Mouse (Mus musculus): ENCODE results near the gene Ttll2.
"Not testable (repeated sequence)": the region's sequence is repeated elsewhere in the genome, so short reads cannot be mapped to it uniquely, and the experiment has no call there.

Gene Ttll2

DNA sequence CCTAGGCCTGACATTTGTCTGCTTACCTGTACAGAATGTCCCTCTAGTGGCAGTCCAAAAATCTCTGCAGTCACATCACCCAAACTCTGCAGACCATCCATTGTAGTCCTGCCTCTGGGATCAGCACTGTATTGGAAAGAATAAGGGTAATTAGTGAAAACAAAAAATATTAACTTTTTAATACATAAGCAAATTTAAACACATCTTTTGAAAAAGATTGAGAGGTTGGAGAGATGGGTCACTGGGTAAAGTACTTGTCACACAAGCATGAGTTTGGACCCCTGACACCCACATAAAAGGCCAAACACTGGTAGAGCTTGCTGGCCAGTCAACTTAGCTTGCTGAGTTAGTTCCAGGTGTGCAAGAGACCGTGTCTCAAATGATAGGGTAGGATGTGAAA lies at the start of gene Ttll2:
TSS of gene Ttll2 (minus strand) at position 101 of the 400 bp plus-strand sequence.
- DNase-seq (ENCODE audit: low spot score), result not testable (repeated sequence)

DNA sequence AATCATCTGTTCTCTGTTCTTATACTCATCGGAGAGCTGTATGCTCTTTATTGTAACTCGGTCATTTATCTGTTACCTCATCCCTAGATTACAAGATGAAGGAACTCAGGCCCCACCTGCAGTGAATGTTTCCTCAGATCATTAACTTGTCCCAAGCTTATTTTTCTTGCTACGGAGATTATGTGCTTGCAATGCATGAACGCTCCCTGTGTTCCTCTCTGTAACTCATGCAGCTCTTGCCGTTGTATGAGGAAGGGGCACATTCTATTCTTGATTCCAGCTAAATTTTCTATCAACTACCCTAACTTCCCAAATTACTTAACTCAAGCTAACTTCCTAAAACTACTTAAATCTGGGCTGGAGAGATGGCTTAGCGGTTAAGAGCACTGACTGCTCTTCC lies 47.3 kb upstream of the Ttll2 start:
- DNase-seq (ENCODE audit: low spot score), result not testable (repeated sequence)

DNA sequence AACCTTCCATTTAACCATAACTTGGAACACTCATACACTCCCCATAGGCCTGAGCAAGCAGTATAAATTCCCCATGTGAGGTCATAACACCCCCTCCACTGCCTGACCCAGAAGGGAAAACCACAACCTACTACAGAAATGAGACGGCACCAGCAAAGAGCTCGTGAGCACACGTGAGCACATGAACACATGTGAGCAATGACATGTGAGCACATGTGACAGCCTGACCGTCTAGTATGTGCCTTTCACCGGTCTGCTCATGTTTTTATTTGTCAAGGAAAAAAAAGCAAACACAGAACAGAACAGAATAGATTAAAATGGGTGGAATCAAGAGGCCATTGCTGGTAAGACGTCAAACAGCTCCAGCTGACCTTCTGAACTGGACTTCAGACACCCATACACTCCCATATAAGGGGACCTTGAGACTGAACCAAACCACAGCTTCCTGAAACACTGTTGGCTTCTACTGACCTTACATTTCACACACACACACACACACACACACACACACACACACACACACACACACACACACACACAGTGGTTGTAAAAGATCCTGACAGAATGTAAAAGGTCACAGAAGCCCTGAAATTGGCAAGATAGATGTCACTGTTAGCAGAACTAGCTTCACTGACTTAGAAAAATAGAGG lies 45.8 kb upstream of the Ttll2 start:
- not testable (repeated sequence) for DNase-seq (ENCODE audit: low spot score)

DNA sequence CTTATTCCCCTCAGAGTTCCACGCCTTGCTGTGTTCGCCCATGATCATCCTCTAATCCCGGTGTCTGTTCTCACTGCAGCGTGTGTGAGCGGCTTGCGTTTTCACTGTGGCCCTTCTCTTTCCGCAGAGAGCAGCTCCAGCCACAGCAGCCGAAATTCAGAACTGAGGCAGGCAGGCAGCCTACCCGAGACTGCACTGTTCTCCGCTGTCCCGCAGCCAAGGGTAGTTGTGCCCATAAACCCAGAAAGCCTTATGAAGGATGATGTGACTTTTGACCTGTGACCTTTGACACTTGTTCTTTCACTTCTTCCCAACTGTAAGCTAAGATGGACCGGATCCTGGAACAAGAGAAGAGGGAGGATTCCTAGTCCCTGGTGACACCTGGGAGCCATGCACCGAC lies 44.6 kb upstream of the Ttll2 start:
- DNase-seq (ENCODE audit: low spot score), result not testable (repeated sequence)

DNA sequence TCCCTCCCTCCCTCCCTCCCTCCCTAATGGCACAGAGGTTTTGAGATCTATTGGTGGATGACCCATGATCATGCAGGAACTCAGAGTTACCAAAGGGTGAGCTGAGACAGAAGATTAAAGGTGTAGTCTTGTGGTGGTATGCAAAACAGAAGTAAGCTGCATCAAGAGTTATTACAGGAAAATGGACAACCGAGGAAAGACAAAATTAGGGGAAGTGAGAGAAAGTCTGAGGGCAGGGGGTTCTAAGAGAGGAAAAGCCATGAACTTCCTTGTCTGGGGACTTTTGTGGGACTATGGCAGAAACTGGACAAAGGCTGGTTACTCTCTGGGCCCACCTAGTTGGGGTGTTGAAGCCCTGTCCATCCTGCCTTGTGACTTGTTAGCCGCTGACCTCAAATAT lies 43.8 kb upstream of the Ttll2 start:
- not testable (repeated sequence) for DNase-seq (ENCODE audit: low spot score)

DNA sequence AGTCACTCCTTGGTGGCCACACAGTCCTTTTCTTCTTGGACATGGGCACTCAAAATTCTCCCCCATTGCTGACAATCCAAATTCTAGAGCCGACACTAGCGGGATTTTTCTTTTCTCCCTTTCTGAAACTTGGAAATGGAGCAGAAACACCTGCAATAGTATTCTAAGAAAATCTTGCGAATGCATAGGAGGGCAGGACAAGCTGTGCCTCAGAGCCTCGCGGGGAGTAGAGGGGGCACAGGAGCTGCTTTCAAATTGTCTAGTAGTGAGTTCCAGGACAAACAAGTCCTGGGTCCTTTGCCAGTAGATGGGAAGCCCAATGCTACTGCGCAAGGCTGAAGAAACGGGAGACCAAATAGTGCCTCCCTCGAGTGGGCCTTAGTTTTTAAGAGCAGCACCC lies 43.2 kb upstream of the Ttll2 start:
- DNase-seq (ENCODE audit: low spot score), result not testable (repeated sequence)

DNA sequence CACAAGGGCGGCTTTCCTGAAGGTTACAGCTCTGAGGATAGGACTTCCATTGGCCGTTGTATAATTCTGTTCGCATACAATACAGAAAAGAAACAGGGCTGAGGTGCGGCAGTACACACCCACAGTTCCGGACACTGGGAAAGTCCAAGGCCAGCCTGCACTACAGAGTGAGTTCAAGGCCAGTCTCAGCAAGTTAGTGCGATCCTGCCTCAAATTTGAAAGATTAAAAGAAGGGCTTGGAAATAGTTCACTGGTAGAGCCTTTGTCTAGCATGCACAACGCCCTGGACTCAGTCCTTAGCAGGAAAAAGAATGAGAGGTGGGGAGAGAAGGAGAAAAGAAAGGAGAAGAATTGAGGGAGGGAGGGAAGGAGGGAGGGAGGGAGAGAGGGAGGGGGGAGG lies 42.6 kb upstream of the Ttll2 start:
- DNase-seq (ENCODE audit: low spot score), result not testable (repeated sequence)

DNA sequence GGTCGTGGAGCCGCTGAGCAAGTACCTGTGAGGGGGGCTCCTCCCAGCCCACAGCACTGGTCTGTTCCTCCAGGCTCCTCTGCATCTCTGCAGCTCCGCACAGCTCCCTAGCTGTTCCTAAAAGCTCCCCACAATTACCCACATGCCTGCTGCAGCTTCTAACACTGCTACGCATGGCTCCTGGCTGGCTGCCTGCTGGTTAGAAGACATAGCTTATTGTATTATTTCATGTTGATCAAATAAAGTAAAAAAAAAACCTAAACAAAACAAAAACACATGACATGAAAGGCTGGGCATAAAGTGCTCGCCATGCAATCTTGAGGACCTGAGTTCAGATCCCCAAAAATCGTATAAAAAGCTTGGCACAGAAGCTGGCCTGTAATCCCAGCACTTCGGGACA lies 37.4 kb upstream of the Ttll2 start:
- DNase-seq (ENCODE audit: low spot score), result not testable (repeated sequence)

DNA sequence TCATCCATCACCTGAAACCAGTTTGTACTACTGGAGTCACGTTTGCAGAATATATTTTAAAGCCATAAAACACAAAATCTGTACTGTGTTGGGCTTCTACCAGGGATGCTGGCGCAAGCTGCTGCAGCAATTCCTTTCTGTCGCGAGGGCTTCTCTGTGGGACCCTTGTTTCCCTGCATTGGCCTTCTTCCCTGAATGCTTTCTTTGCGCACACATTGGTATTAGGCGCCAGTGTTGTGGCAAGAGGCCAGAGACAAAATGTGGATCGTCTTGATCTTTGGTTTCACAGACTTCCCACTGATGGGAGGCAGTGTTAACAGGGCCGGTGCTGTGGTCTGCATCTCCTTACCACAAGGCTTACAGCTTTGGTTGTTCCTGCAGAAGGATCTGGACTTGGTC lies 36.5 kb upstream of the Ttll2 start:
- not testable (repeated sequence) for DNase-seq (ENCODE audit: low spot score)

DNA sequence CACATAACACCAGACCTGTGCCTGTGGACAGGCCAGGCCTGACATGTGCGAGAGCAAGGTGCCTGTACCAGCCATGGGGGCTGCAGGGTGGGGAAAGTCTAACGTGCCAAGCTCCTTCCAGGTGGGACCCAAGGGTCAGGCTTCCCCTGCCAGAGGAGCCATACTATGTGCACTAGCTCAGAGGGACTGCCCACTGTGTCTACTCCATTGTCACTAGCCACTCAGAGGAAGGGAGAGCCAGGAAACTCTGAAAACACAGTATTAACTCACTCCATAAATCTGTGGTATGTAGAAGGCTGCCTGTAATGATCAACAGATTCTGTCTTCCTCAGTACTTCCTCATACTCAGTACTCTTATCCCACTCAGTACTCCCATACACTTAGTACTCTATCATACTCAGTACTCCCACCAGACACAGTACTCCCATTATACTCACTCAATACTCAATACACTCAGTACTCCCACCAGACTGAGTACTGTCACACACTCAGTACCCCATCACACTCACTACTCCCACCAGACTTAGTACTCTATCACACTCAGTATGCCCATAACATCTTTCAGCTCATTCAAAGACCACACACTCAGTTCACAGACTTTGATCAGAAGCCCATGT lies 36.0 kb upstream of the Ttll2 start:
- DNase-seq (ENCODE audit: low spot score), result not testable (repeated sequence)

DNA sequence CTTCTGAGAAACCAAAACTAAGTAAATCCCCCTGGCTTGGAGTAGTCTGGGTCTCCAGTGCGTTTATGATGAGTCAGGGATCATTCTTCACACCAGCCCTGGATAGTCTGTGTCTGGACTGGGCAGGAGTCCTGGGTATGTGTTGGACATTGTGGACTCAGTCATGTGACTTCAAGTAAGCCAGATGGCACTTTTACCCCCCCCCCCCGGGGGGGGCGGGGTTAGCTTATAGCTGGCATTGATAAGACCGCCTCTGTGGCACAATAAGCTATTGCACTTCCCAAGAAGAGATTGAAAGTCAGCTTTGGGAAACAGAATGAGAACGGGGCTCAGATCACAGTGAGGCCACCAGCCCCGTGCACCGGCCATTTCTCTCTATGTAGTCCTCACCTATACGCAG lies 33.5 kb upstream of the Ttll2 start:
- DNase-seq (ENCODE audit: low spot score), result not testable (repeated sequence)

DNA sequence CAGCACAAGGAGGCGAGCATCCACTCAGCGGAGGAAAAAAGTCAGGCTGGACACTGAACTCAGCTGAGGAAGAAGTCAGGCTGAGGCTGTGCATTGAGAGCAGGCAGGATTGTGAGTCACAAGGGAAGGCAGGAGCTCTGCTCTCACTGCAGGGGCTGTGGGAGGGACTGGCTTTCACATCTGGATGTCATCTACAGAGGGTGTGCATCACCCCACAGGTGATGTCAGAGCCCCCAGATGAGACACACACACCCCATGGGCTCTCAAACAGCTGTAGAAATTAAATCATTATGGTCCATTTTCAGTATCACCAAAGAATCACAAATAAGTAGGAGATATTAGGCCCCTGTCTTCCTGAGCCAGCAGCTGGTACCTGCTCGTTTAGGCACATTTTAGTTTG lies 32.9 kb upstream of the Ttll2 start, which contains the start of gene Unc93a2:
TSS of gene Unc93a2 (minus strand) at position 101 of the 400 bp plus-strand sequence.
- not testable (repeated sequence) for DNase-seq (ENCODE audit: low spot score)

DNA sequence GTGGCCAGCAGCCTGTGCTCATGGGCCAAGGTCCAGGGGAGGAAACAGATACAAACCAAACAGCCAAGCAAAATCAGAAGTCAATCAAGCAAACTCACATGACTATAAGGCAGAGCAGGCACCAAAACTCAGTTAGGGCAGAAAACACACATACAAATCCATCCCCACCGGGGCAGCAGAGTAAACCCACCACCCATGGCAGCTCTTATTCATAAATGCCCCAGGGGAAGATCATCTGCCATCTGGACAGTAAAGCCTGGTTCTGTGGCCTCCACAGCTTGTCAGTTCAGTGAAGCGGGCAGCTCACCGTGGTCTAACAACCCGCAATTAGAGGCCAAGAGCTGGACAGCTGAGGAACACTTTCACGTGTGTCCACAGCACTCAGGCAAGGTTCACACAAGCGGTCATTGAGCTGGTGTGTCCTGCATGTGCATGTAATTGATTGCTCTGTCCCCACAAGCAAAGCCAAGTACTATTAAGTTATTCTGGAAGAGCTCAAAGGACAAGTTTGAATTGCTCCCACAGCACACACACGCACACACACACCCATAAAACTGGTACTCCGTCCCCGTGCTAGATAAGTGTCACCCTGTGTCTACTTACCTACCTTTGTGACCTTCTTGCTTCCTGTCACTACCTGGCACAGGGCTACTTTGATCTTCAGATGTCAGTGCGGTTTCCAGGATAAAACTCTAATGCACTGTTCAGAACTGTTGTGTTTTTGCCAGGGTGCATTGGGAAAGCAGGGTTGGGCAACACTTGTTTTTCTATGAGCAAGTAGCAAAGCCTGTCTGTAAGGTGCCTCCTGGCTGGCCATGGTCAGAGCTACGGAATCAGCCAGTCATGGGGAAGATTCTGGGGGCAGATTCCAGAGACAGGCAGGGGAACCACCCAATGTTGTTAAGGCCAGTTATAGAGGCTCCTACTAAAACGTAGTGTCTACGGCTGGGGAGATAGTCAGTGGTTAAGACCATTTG lies 31.0 kb upstream of the Ttll2 start:
- DNase-seq (ENCODE audit: low spot score), result not testable (repeated sequence)

DNA sequence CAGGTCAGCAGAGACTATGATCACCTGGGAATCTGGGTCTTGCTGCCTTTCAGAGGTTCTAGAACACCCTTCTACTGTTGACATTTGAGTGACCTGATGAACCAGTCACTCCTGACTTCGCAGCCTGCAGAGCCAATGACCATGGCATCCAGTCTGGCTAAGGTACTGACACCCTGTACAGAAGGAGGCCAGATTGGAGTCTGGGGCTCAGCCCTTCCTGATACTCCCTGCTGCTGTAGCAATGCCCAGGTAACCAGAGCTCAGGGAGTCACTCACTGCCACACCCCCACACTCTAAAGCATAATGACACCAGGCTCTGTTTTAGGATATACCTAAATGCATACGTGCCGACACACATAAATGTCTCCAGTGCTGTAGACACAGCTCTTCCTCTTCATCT lies 30.2 kb upstream of the Ttll2 start:
- DNase-seq (ENCODE audit: low spot score), result not testable (repeated sequence)

DNA sequence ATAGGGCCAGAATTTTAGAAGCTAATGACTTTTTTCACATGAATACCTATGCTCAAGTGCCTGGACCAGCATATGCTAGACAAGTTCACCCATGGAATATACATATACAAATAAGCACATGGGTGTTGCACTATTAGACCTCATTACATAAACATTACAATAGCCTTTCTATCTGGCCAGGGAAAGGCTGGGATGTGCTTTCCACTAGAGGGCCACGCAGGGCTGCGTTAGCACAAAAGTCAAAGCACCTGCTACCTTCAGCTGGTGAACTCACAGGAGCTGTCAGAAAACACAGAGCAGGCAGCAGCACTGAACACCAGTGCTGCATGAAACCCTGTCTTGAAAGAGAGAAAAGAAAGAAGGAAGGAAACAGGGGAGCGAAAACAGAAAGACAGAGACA lies 25.4 kb upstream of the Ttll2 start:
- not testable (repeated sequence) for DNase-seq (ENCODE audit: low spot score)

DNA sequence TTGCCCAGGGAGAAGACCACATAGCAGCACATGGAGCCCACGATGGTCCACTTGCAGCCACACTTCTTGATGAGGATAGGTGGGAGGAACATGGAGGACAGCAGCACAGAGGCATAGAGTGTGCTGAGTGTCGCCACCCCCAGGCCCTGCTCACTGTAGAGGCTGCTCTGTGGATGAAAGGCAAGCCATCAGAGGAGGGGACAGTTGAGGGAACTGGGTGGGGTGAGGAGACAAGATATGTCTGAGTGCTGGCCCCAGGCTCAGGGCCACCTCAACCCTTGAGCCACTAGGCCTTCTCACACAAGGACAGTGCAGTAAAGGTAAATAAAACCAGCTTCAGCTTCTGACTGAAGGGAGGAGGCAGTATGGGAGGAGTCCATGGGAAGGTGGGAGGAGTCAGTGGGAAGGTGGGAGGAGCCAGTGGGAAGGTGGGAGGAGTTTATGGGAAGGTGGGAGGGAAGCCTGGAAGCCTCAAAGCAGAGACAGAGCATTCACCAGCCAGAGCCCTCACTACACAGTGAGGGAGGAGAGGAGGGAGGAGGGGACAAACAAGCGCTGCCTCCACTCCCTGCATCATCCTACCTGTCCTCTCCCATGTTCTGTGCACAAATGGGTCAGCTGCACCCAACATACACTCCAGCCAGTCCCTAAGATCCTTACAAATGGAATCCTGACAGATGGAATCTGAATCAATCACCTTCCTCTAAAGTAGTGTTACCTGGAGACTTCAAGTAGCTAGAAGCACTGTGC lies 24.6 kb upstream of the Ttll2 start:
- DNase-seq (ENCODE audit: low spot score), result not testable (repeated sequence)

DNA sequence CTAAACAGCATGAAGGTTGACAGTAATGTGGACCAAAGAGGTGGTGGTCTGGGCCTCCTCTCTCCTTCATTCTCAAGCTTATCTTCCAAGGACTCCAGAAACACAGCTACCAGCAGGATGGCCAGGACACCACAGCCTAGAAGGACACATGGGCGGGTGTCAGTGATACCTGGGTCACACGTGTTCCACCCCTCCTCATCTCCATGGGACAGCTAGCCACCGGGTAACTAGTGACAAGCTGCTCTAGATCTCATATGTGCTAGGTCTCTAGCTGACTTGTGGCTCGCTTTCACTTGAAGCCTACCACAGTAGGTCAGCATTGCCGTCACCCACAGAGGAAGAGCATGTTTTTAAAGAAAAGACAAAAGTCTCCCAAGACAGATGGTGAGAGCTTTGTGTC lies 19.4 kb upstream of the Ttll2 start, which contains the start of gene Gm49630:
TSS of gene Gm49630 (minus strand) at position 101 of the 400 bp plus-strand sequence.
- not testable (repeated sequence) for DNase-seq (ENCODE audit: low spot score)

DNA sequence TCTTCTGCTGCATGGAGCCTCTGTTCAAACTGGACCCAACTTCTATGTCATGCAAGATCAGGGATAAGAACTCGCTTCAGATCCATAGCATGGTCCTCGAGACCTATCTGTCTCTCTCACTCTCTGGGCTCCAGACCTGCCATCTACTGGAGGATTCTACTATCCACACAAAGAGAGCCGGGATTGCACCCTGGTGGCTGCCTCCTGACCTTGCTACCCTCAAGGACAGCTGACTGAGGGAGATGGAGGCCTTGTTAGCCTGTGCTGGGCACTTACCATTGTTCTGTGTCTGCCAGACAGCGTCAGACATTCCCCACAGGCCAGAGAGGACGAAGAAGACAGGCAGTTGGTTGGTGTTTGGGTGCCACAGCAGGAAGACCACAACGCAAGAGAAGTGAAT lies 16.9 kb upstream of the Ttll2 start:
- not testable (repeated sequence) for DNase-seq (ENCODE audit: low spot score)

DNA sequence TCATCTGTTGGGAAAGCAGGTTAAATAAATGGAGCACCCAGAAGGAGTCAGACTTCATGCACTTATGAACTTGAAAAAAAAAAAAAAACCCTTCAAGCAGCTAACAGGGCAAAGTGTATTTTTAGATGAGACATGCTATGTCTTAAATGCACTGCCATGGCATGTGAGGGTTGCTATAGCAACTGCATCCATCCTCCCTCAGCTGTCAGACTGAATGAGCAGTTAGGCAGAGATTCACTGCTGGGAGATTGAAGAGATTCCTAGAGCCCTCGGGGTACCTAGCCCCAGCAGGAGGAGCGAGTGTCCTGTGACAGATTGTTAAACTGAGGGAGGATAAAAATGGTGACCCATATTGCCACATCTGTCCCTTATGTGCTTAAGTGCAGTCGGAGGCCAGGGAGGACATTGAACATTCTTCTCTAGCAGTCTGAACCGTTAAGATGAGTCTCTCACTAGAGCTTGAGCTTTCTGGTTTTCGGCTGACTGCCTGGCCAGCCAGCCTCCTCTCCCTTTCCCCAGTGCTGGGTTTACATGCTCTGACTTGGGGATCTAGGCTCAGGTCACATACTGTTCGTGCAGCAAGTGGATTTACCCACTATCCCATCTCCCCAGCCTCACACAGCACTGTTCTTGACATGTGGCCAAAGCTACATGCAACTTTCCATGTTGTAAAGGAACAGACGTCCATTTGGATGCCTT lies 14.3 kb upstream of the Ttll2 start:
- not testable (repeated sequence) for DNase-seq (ENCODE audit: low spot score)

DNA sequence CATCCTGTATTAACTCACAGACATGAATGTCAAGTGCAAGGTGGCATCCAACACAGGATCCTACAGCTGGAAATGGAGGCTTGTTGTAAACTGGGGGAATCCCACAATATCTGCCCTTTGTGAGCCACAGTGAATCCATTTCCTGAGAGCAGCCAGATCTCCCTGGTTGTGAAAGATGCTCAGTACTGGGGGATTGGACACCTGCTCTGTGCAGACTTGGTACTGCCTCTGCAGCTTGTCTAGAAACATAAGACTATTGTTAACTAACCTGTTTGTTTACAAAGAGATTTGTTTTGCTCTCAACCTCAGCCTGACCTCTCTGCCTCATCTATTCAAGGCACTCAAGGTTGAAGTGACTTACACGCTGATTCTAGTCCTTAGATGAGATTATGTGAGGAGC lies 13.8 kb upstream of the Ttll2 start:
- DNase-seq (ENCODE audit: low spot score), result not testable (repeated sequence)

DNA sequence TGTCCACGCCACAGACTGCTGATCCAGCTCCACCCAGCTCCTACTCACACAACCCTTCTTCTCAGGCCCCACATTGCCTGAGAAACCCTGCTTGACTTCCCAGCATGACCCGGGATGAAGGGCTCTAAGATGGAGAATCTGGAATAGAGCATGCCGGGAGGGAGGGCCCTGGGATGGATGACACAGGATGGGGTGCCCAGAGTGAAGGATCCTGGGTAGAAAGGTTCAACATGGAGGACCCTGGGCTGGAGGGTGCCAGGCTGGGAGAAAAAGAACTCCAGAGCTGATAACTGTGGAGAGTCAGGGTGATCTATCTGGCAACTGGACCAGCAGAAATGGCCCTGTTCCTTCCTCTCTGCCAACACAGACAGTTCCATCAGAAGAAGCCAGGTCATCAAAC lies 13.1 kb upstream of the Ttll2 start:
- not testable (repeated sequence) for DNase-seq (ENCODE audit: low spot score)

All from ovary, postnatal 14 days (tissue).